Mouse (Mus musculus): ENCODE data around the gene Dusp28.

DNA sequence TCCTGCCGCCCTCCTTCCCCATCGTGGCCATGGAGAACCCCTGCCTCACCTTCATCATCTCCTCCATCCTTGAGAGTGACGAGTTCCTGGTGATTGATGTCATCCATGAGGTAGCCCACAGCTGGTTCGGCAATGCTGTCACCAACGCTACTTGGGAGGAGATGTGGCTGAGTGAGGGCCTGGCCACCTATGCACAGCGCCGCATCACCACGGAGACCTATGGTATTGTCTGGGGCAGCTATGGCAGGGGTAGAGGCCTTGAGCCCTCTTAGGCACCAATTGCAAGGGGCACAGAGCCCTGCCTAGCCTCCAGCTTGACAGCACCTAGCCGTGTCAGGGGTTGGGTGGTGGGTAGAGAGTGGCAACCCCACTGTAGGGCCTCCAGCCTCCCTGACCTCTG lies 9.9 kb downstream of the Dusp28 start:
- TF ChIP-seq GATA1 (IDR thresholded peaks at IDR 0.05; ENCODE audit: borderline replicate concordance, low read length) = no peak
- no peak for TF ChIP-seq FLI1 (IDR thresholded peaks at IDR 0.05; ENCODE audit: low read length)

All from megakaryocyte, embryonic 14.5 days (primary cell).